Mouse (Mus musculus) limb, embryonic 10.5 days (tissue): ENCODE measurements around the gene Ssr1. TPM values are rescaled to one million over a fixed set of nuclear protein-coding genes. Genes with fewer than 3 reads are reported as not detected.

Experiments
- DNase-seq: peaks from one replicate; pipeline ENCODE4 v3.0.0-alpha.2; 2017; ENCODE audit warnings: low spot score
- H3K27ac ChIP-seq: fragments of 300-500 bp; sonication (generic); 2 replicates; pipeline ENCODE4 v1.5.1; 2016; ENCODE audit warnings: mild to moderate bottlenecking
- H3K27me3 ChIP-seq: fragments of 300-500 bp; sonication (generic); 2 replicates; pipeline ENCODE4 v1.6.1; 2016; ENCODE audit warnings: low read depth, mild to moderate bottlenecking; ENCODE audit not compliant: poor library complexity, severe bottlenecking
- H3K36me3 ChIP-seq: fragments of 300-500 bp; sonication (generic); 2 replicates; pipeline ENCODE4 v1.6.1; 2016; ENCODE audit warnings: mild to moderate bottlenecking, moderate library complexity
- H3K4me1 ChIP-seq: fragments of 300-500 bp; sonication (generic); 2 replicates; pipeline ENCODE4 v1.6.1; 2016
- H3K4me3 ChIP-seq: fragments of 300-500 bp; sonication (generic); 2 replicates; pipeline ENCODE4 v1.5.1; 2016; ENCODE audit warnings: mild to moderate bottlenecking, moderate library complexity
- H3K9me3 ChIP-seq: fragments of 300-500 bp; sonication (generic); replicated peaks from 2 replicates; pipeline ENCODE4 v1.6.1; 2016; ENCODE audit warnings: mild to moderate bottlenecking
- WGBS: fragments of 180-500 bp; shearing (Covaris S2); methylation state at CpG from one replicate; pipeline ENCODE4 v1.1.7; 2016; 5-methylcytosine and 5-hydroxymethylcytosine counted together
- polyA plus RNA-seq: library from polyadenylated mRNA; unstranded; fragments of >200 nt; fragmentation: Nextera tagmentation; extraction: Ambion mirVana; gene quantifications from 2 replicates; pipeline ENCODE4 v1.2.1, GENCODE M21; 2016

The Ssr1 gene
- polyA plus RNA-seq, 1 experiment from 2014 or later: 114 TPM

DNA sequence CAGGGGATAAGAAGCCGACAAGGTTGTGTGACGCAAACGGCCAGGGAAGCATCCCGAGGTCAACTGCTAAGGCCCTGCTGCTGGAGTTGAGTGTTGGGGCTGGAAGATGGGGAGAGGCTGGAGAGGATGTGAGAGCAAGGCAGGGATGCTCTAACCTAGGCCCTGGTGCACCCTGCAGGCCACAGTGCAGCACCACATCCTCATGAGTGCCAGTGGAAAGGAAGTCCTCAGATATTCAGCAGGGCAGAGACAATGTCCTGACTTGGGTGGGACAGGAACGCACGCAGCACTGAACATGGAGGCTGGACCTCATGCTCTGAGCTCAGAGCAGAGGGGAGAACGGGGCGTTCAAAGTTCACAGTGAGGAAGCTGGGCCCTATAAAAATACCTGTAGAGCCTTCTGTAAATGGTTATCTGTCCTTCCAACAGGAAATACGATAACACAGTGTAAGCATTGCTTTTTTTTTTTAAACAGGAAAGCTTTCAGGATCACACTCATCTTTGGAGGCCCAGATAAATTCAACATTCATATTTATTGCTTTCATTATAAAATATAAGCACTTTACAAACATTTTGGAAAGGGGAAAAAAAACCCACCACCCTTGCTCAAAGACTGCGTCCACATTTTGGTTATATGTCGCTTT is 23.0 kb downstream of the Ssr1 start:
- WGBS: 86% methylated on average over 11 of the region's 11 CpGs
- Histone ChIP-seq H3K27ac (no peak overlapping the region), H3K4me1 (peaks cover 27% of the 10 kb centered on the region), H3K9me3 (no peaks in the 10 kb centered on the region), H3K27me3 (no peaks in the 10 kb centered on the region), H3K4me3 (no peak overlapping the region), H3K36me3 (peaks cover 14% of the 10 kb centered on the region)
- DNase-seq: no peak

DNA sequence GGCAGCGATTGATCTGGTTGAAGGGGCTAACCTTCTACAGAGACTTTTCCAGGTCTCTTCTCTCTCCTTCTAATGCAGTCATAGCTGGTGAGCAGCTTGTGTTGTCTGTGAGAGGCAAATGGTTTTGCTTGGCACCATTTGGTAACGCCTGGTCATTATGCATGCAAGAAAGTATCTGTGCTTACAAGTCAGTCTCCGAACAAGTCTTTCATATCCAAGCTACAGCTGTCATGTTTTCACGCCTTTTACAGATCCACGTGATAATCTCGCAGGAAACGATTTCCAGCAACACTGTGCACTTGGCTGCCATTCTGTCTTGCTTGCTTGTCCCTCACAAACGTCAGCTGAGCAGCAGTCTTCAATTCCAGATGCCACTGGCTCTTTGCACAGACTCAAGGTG is 24.0 kb downstream of the Ssr1 start:
- DNase-seq: no peak
- no peak overlapping the region for H3K27ac ChIP-seq
- peaks cover 5% of the 10 kb centered on the region; the same call in 1 of the 2 replicates for H3K36me3 ChIP-seq
- H3K4me1 ChIP-seq: peaks cover 37% of the 10 kb centered on the region
- WGBS: 62% methylated on average over 8 of the region's 8 CpGs
- no peaks in the 10 kb centered on the region for H3K9me3 ChIP-seq
- no peak overlapping the region for H3K4me3 ChIP-seq
- peaks cover 3% of the 10 kb centered on the region; the same call in 1 of the 2 replicates for H3K27me3 ChIP-seq

GRCm38 (mm10) chr13:37969337-37969736 is 24.7 kb downstream of the Ssr1 start:
- WGBS: 10% methylated on average over 14 of the region's 14 CpGs
- no peaks in the 10 kb centered on the region for H3K9me3 ChIP-seq
- peaks cover 9% of the 10 kb centered on the region; the same call in 1 of the 2 replicates for H3K27me3 ChIP-seq
- H3K4me1 ChIP-seq: peaks cover 44% of the 10 kb centered on the region
- no peak overlapping the region for H3K27ac ChIP-seq
- peak; percentile 93 for DNase-seq
- H3K4me3 ChIP-seq: no peak overlapping the region
- H3K36me3 ChIP-seq: peaks cover 5% of the 10 kb centered on the region; the same call in 1 of the 2 replicates

DNA sequence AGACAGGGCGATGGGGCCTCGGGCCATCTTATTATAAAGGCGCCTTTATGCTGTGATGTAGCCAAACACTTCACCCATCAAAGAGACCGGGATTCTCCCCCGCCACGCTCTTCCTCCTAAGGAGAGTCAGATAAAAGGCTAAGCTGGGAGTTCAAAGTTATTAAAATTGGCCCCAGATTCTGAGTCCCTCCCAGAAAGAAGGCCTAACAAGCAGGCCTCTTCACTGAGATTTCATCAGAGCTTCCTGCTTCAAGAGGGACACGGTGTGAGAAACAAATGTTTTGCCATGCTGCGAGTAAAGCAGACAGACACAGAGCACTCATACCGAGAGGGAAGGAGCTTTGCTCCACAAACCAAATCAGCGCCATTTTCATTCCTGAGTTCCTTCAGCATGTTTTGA is 26.5 kb downstream of the Ssr1 start:
- Histone ChIP-seq H3K27me3 (peaks cover 13% of the 10 kb centered on the region; the same call in 1 of the 2 replicates), H3K36me3 (peaks cover 3% of the 10 kb centered on the region; the same call in 1 of the 2 replicates), H3K4me1 (peaks cover 46% of the 10 kb centered on the region), H3K4me3 (peak overlapping the region; percentile 32; the same call in 1 of the 2 replicates), H3K27ac (peak overlapping the region; percentile 78), H3K9me3 (no peaks in the 10 kb centered on the region)
- no peak for DNase-seq
- 57% methylated on average over 10 of the region's 10 CpGs for WGBS

DNA sequence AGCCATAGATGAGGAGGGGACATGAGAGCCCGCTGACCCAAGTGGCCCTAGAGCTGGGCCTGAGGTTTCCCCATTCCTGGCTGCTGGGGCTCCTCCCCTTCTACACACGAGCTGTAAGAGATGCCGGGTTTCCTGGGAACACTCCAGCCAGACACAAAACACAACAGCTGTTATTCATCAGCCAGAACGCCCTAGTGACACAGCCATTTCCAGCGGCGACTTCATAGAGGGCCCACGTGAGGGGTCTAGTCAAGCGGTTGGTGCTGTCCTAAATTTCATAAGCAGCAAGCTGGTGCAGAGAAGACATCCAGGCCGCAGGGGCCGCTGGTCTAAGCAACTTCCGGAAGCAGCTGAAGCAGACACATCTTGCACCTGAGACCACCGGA is 27.0 kb downstream of the Ssr1 start:
- peak; percentile 76 for DNase-seq
- Histone ChIP-seq H3K27me3 (peaks cover 13% of the 10 kb centered on the region; the same call in 1 of the 2 replicates), H3K4me3 (peak overlapping the region; percentile 32), H3K36me3 (peaks cover 3% of the 10 kb centered on the region; the same call in 1 of the 2 replicates), H3K4me1 (peaks cover 46% of the 10 kb centered on the region), H3K27ac (peak overlapping the region; percentile 78), H3K9me3 (no peaks in the 10 kb centered on the region)
- WGBS: 38% methylated on average over 12 of the region's 12 CpGs

- no peaks in the 10 kb centered on the region for H3K9me3 ChIP-seq
- no peaks in the 10 kb centered on the region for H3K36me3 ChIP-seq
- WGBS: 75% methylated on average over 15 of the region's 15 CpGs
- DNase-seq: peak; percentile 45
- H3K4me1 ChIP-seq: peaks cover 46% of the 10 kb centered on the region
- H3K27ac ChIP-seq: peak overlapping the region; percentile 78
- H3K27me3 ChIP-seq: peaks cover 13% of the 10 kb centered on the region; the same call in 1 of the 2 replicates
- no peak overlapping the region for H3K4me3 ChIP-seq
Observed at GRCm38 (mm10) chr13:37966256-37967051, 27.6 kb downstream of the Ssr1 start.

DNA sequence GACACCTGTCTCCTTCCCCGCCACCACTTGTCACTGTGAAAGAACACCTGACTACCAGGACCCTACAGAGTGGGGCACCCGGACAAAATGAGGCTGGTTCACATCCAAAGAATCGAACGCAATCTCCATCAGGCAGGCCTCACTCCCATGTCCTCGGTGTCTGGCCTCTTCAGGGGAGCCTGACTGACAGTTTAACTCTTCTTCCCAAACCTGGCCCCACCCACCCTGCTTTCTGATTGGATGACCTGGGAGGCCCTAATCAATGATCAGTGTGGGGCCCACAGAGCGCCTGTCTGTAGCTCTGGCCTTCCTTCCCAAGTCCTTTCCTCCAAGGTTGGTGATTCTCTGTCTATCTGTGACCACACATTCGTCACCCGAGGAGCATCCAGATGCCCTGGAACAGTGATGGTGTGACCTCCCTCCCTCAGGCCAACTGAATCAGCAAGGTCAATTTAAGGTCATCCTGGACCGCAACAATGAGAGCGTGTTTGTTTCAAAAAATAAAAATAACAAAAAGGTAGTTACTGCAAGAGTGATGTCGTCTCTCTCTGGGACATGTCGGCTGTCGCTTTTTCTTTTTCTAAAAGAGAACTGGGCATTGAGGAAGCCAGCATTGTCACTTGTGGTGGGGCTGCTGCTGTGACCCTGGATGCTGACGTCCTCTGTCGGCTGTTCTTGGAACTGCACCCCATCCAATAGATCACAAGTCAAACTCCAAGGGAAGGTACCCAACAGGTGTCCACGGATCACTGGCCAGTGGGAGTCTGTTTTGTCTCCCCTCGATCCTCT is 28.7 kb downstream of the Ssr1 start:
- no peaks in the 10 kb centered on the region for H3K9me3 ChIP-seq
- no peaks in the 10 kb centered on the region for H3K36me3 ChIP-seq
- DNase-seq: no peak
- peaks cover 13% of the 10 kb centered on the region; the same call in 1 of the 2 replicates for H3K27me3 ChIP-seq
- 0 out of 2 replicates have a peak overlapping the region, but pooled peaks have one; percentile 4 for H3K27ac ChIP-seq
- no peak overlapping the region for H3K4me3 ChIP-seq
- H3K4me1 ChIP-seq: peaks cover 46% of the 10 kb centered on the region
- WGBS: 25% methylated on average over 17 of the region's 17 CpGs

DNA sequence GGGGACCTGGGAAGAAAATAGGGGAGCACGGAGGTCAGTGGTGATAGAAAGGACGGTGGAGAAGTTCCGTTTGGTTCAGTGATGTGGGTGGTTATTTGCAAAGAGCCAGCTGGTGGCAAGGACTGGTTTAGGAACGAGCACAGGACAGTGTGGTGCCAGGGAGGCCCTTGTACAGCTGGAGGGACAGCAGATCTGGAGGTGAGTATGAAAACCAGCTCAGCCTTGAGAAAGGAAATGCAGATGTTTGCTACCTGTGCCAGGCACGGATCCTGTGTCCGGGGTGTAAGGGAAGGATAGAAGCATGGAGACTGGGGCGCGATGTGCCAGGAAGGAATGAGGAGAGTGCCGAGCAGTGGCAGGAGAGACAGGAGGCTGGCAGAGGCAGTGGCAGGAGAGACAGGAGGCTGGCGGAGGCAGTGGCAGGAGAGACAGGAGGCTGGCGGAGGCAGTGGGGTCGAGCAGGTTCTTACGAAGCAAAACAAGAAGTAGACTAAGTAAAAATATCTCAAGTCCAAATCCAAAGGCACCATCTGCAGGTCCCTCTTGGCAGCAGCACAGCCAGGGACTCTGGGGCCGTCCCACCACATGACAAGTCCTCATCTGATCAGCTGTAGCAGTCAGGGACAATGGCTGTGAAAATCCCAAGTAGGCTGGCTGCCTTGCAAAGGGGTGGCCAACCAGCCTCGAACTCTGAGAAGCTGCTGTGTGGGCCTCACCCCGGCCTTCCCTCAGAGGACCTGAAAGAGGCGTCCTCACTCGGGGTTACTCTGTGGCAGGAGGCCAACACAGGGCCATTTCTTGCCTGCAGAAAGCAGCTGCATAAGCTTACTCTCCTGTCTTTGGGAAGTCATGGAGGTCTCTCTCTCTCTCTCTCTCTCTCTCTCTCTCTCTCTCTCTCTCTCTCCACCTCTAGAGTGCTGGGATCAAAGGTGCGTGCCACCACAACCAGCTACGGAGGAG is 29.6 kb downstream of the Ssr1 start:
- Histone ChIP-seq H3K27me3 (peaks cover 13% of the 10 kb centered on the region; the same call in 1 of the 2 replicates), H3K36me3 (no peaks in the 10 kb centered on the region), H3K27ac (peak overlapping the region; percentile 78), H3K9me3 (no peaks in the 10 kb centered on the region), H3K4me1 (peaks cover 46% of the 10 kb centered on the region), H3K4me3 (peak overlapping the region; percentile 51)
- no peak for DNase-seq
- WGBS: 47% methylated on average over 20 of the region's 20 CpGs

- 2% methylated on average over 12 of the region's 12 CpGs for WGBS
- Histone ChIP-seq H3K4me1 (peaks cover 46% of the 10 kb centered on the region), H3K27ac (peak overlapping the region; percentile 78), H3K9me3 (no peaks in the 10 kb centered on the region), H3K4me3 (peak overlapping the region; percentile 51), H3K27me3 (peaks cover 13% of the 10 kb centered on the region; the same call in 1 of the 2 replicates), H3K36me3 (no peaks in the 10 kb centered on the region)
- DNase-seq: peak; percentile 85
Observed at GRCm38 (mm10) chr13:37963354-37964007, 30.5 kb downstream of the Ssr1 start.

- H3K27me3 ChIP-seq: peaks cover 13% of the 10 kb centered on the region; the same call in 1 of the 2 replicates
- DNase-seq: no peak
- H3K4me1 ChIP-seq: peaks cover 40% of the 10 kb centered on the region
- WGBS: 75% methylated on average over 9 of the region's 9 CpGs
- no peak overlapping the region for H3K4me3 ChIP-seq
- H3K36me3 ChIP-seq: no peaks in the 10 kb centered on the region
- 0 out of 2 replicates have a peak overlapping the region, but pooled peaks have one; percentile 19 for H3K27ac ChIP-seq
- H3K9me3 ChIP-seq: no peaks in the 10 kb centered on the region
Observed at GRCm38 (mm10) chr13:37962541-37962940, 31.5 kb downstream of the Ssr1 start.

DNA sequence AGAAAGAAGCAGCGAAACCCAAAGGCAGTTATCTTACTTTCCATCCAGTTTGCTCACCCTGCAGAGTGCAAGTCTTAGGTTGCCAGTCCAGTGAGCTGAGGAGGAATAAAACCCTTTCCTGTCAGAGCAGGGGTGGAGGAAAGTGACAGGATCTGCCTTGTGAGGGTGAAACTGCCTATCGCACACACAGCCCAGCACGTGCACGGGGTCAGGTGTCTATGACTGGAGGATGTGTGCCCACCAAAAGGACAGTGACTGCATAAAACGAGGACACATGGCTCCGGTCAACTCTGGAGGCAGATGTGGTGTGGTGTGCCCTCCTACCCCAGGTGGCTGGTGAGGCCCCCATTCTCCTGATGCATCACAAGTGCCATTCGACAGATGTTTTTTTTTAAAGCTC is 34.1 kb downstream of the Ssr1 start:
- H3K27ac ChIP-seq: no peak overlapping the region
- peaks cover 14% of the 10 kb centered on the region for H3K4me1 ChIP-seq
- no peak overlapping the region for H3K4me3 ChIP-seq
- no peaks in the 10 kb centered on the region for H3K36me3 ChIP-seq
- DNase-seq: no peak
- H3K9me3 ChIP-seq: no peaks in the 10 kb centered on the region
- peaks cover 10% of the 10 kb centered on the region; the same call in 1 of the 2 replicates for H3K27me3 ChIP-seq
- WGBS: 87% methylated on average over 7 of the region's 7 CpGs
